In genomic region chr1:133073327-133073856, GRCm38 (mm10) we compare ENCODE assay signal across 8 mouse cellular contexts. TPM values are rescaled to one million over a fixed set of nuclear protein-coding genes. Genes with fewer than 3 reads are reported as not detected.
DNase-seq lines count a peak whose midpoint lies in the region; ATAC-seq and TF ChIP-seq lines count a peak whose summit lies in the region.

No protein-coding gene starts in this region.

- H3K4me2 ChIP-seq in embryonic facial prominence, embryonic 15.5 days (replicated peaks) = no peak overlapping the region
- H3K4me2 ChIP-seq in kidney, embryonic 14.5 days (replicated peaks; ENCODE audit: low read depth, low read length) = no peak overlapping the region
- no peak overlapping the region for H3K4me2 ChIP-seq in hindbrain, embryonic 11.5 days (replicated peaks; ENCODE audit: low read depth, low read length)

- no peaks in the 10 kb centered on the region for H3K9me3 ChIP-seq in MEL (replicated peaks; ENCODE audit: insufficient read depth, low read length)
- no peaks in the 10 kb centered on the region for H3K9me3 ChIP-seq in embryonic facial prominence, embryonic 15.5 days (replicated peaks)
- H3K9me3 ChIP-seq in kidney, embryonic 14.5 days (ENCODE audit: control insufficient read depth, low read length) = no peaks in the 10 kb centered on the region
- no peaks in the 10 kb centered on the region for H3K9me3 ChIP-seq in hindbrain, embryonic 11.5 days (ENCODE audit: control insufficient read depth, low read length)

- H3K79me2 ChIP-seq in MEL (ENCODE audit: control insufficient read depth, insufficient read depth, low read length, poor library complexity) = no peaks in the 10 kb centered on the region

- no peak for TF ChIP-seq POLR2A in MEL (IDR thresholded peaks at IDR 0.05; ENCODE audit: control insufficient read depth in 1 of 2, insufficient read depth in 1 of 2, low read depth in 1 of 2, low read length in 2 of 2, poor library complexity in 1 of 2)

- DNase-seq in MEL (ENCODE audit: low read depth, low spot score) = peak; percentile 33
- DNase-seq in hindbrain, embryonic 11.5 days (ENCODE audit: low spot score) = no peak
- no peak for DNase-seq in layer of hippocampus, postnatal 36 days
- DNase-seq in layer of hippocampus, postnatal 14 days (ENCODE audit: low spot score in 2 of 2) = no peak

- WGBS in embryonic facial prominence, embryonic 15.5 days = 52% methylated on average over 9 of the region's 9 CpGs
- 50% methylated on average over 9 of the region's 9 CpGs for WGBS in kidney, embryonic 14.5 days
- WGBS in hindbrain, embryonic 11.5 days = 62% methylated on average over 9 of the region's 9 CpGs

- no peak for TF ChIP-seq CTCF in MEL (IDR thresholded peaks at IDR 0.05 in 2 of 3, conservative IDR thresholded peaks at IDR 0.05 in 1 of 3; ENCODE audit: control insufficient read depth in 1 of 3, insufficient read depth in 1 of 3, low read depth in 2 of 3, low read length in 3 of 3, poor library complexity in 1 of 3, severe bottlenecking in 1 of 3)

- H3K36me3 ChIP-seq in MEL (ENCODE audit: control insufficient read depth in 1 of 2, insufficient read depth in 2 of 2, low read length in 2 of 2) = peaks cover 0 to 5% of the 10 kb centered on the region in 2 experiments; a peak in 2 of 4 replicates
- 0 out of 2 replicates have a peak, but pooled peaks cover 4% of the 10 kb centered on the region for H3K36me3 ChIP-seq in embryonic facial prominence, embryonic 15.5 days
- no peaks in the 10 kb centered on the region for H3K36me3 ChIP-seq in kidney, embryonic 14.5 days (ENCODE audit: control insufficient read depth, insufficient read depth, low read length)
- peaks cover 9% of the 10 kb centered on the region for H3K36me3 ChIP-seq in hindbrain, embryonic 11.5 days (ENCODE audit: control insufficient read depth, insufficient read depth, low read length)

- peak in 1 of 2 experiments; percentile 16; a peak in 1 of 4 replicates for TF ChIP-seq EP300 in MEL (IDR thresholded peaks at IDR 0.05; ENCODE audit: low read depth in 1 of 2, low read length in 2 of 2)

- H3K4me1 ChIP-seq in MEL (ENCODE audit: control insufficient read depth in 1 of 2, insufficient read depth in 2 of 2, low read length in 2 of 2) = peaks cover 0 to 13% of the 10 kb centered on the region in 2 experiments; a peak in 2 of 4 replicates
- peaks cover 55% of the 10 kb centered on the region for H3K4me1 ChIP-seq in embryonic facial prominence, embryonic 15.5 days
- peaks cover 26% of the 10 kb centered on the region for H3K4me1 ChIP-seq in kidney, embryonic 14.5 days (ENCODE audit: control insufficient read depth, insufficient read depth, low read length)
- H3K4me1 ChIP-seq in hindbrain, embryonic 11.5 days (replicated peaks; ENCODE audit: control insufficient read depth, insufficient read depth, low read length) = no peaks in the 10 kb centered on the region; the same call in 1 of the 2 replicates

- H3K9ac ChIP-seq in MEL (ENCODE audit: control insufficient read depth, low read depth, low read length, poor library complexity, severe bottlenecking) = no peak overlapping the region
- H3K9ac ChIP-seq in embryonic facial prominence, embryonic 15.5 days = no peak overlapping the region
- H3K9ac ChIP-seq in kidney, embryonic 14.5 days (ENCODE audit: low read depth, low read length) = no peak overlapping the region
- H3K9ac ChIP-seq in hindbrain, embryonic 11.5 days (ENCODE audit: low read depth, low read length) = no peak overlapping the region

- H3K27ac ChIP-seq in MEL (ENCODE audit: control insufficient read depth, low read depth, low read length) = no peak overlapping the region
- peak overlapping the region; percentile 2; the same call in 1 of the 2 replicates for H3K27ac ChIP-seq in embryonic facial prominence, embryonic 15.5 days (replicated peaks)
- peak overlapping the region; percentile 71 for H3K27ac ChIP-seq in kidney, embryonic 14.5 days (ENCODE audit: low read depth, low read length)
- no peak overlapping the region for H3K27ac ChIP-seq in hindbrain, embryonic 11.5 days (ENCODE audit: low read depth, low read length)

- ATAC-seq in embryonic facial prominence, embryonic 15.5 days (ENCODE audit: insufficient number of reproducible peaks, low FRiP score, low TSS enrichment, low read depth) = no peak
- 0 out of 2 replicates have a peak, but pooled peaks have one; percentile 37 for ATAC-seq in kidney, embryonic 14.5 days (ENCODE audit: low FRiP score, low TSS enrichment)
- ATAC-seq in megakaryocyte, adult 5-6 weeks (ENCODE audit: poor library complexity, severe bottlenecking) = peak; percentile 22; the same call in 1 of the 2 replicates
- no peak for ATAC-seq in inflammation-experienced regulatory T-cells, adult 6 months
- no peak for ATAC-seq in hindbrain, embryonic 11.5 days (ENCODE audit: low FRiP score)

- H3K27me3 ChIP-seq in MEL (ENCODE audit: control insufficient read depth in 1 of 2, insufficient read depth in 2 of 2, low read length in 2 of 2) = no peaks in the 10 kb centered on the region
- H3K27me3 ChIP-seq in embryonic facial prominence, embryonic 15.5 days = no peaks in the 10 kb centered on the region
- H3K27me3 ChIP-seq in kidney, embryonic 14.5 days (ENCODE audit: control insufficient read depth, insufficient read depth, low read length) = no peaks in the 10 kb centered on the region
- H3K27me3 ChIP-seq in hindbrain, embryonic 11.5 days (ENCODE audit: control insufficient read depth, insufficient read depth, low read length) = no peaks in the 10 kb centered on the region

- TF ChIP-seq RAD21 in MEL (IDR thresholded peaks at IDR 0.05; ENCODE audit: low read depth, low read length) = no peak

- H3K4me3 ChIP-seq in MEL (ENCODE audit: control insufficient read depth in 1 of 2, insufficient read depth in 1 of 2, low read depth in 2 of 2, low read length in 2 of 2) = no peak overlapping the region
- H3K4me3 ChIP-seq in embryonic facial prominence, embryonic 15.5 days (replicated peaks) = no peak overlapping the region
- H3K4me3 ChIP-seq in kidney, embryonic 14.5 days (ENCODE audit: low read length) = no peak overlapping the region
- no peak overlapping the region for H3K4me3 ChIP-seq in hindbrain, embryonic 11.5 days (ENCODE audit: low read depth, low read length)

TF ChIP-seq in MEL, 35 proteins besides CTCF, POLR2A, EP300 and RAD21:
- TF ChIP-seq TAL1 (IDR thresholded peaks at IDR 0.05; ENCODE audit: low read length) (peak; percentile 69), MAZ (IDR thresholded peaks at IDR 0.05; ENCODE audit: low read depth, low read length) (no peak), GATA1 (IDR thresholded peaks at IDR 0.05; ENCODE audit: low read depth, low read length) (0 out of 2 replicates have a peak, but pooled peaks have one; percentile 15)

RNA-seq across cellular contexts. Expression of gene Pik3c2b, which starts 27.9 kb away (rescaled TPM):
- 2.9 TPM in 2 replicates for total RNA-seq in MEL (2012; rRNA removed)
- polyA plus RNA-seq in MEL (2012; ENCODE audit: insufficient read depth in 1 of 2, insufficient read length in 2 of 2, low read depth in 1 of 2, low replicate concordance in 2 of 2, missing spikeins in 1 of 2) = 1 to 10 TPM in 1 of 2 experiments, not detected in 1; 3.2 TPM
- 6.2 and 8.1 TPM in 2 replicates for polyA plus RNA-seq in embryonic facial prominence, embryonic 15.5 days (2015; fragmentation: Nextera tagmentation; extraction: Ambion mirVana)
- polyA plus RNA-seq in kidney, embryonic 14.5 days (2014; fragmentation: Nextera tagmentation; extraction: Ambion mirVana) = 6.3 and 9.1 TPM in 2 replicates
- total RNA-seq in megakaryocyte, adult 5-6 weeks (2015) = 0.67 and 1.1 TPM in 2 replicates
- total RNA-seq in megakaryocyte, adult 5-6 weeks (2017) = 0.48 and 0.98 TPM in 2 replicates
- under 1 TPM; 0.36 to 0.67 (median 0.61) TPM for polyA plus RNA-seq in inflammation-experienced regulatory T-cells, adult 6 months (2017; shearing (Covaris generic))
- 15.7 and 21.2 TPM in 2 replicates for polyA plus RNA-seq in hindbrain, embryonic 11.5 days (2014; fragmentation: Nextera tagmentation; extraction: Ambion mirVana)
- 10 to 100 TPM; 14.7 to 16.2 TPM for total RNA-seq in layer of hippocampus, postnatal 36 days (2021)
- 10 to 100 TPM; 18.0 to 19.1 TPM for total RNA-seq in layer of hippocampus, postnatal 14 days (2021)

RNA-seq across cellular contexts. Expression of gene Mdm4, which starts 43.0 kb away (rescaled TPM):
- total RNA-seq in MEL (2012; rRNA removed) = 19.8 and 23.5 TPM in 2 replicates
- 10 to 100 TPM in 1 of 2 experiments, not detected in 1; 28.1 TPM for polyA plus RNA-seq in MEL (2012; ENCODE audit: insufficient read depth in 1 of 2, insufficient read length in 2 of 2, low read depth in 1 of 2, low replicate concordance in 2 of 2, missing spikeins in 1 of 2)
- polyA plus RNA-seq in embryonic facial prominence, embryonic 15.5 days (2015; fragmentation: Nextera tagmentation; extraction: Ambion mirVana) = 33.5 and 42.3 TPM in 2 replicates
- polyA plus RNA-seq in kidney, embryonic 14.5 days (2014; fragmentation: Nextera tagmentation; extraction: Ambion mirVana) = 36.0 and 57.6 TPM in 2 replicates
- total RNA-seq in megakaryocyte, adult 5-6 weeks (2015) = 66.6 and 69.0 TPM in 2 replicates
- total RNA-seq in megakaryocyte, adult 5-6 weeks (2017) = 88.5 and 97.9 TPM in 2 replicates
- 100 to 1,000 TPM in 1 of 3 experiments, 10 to 100 TPM in 2; 94.1 to 139 (median 98.6) TPM for polyA plus RNA-seq in inflammation-experienced regulatory T-cells, adult 6 months (2017; shearing (Covaris generic))
- polyA plus RNA-seq in hindbrain, embryonic 11.5 days (2014; fragmentation: Nextera tagmentation; extraction: Ambion mirVana) = 36.6 and 61.7 TPM in 2 replicates
- 100 to 1,000 TPM in 1 of 2 experiments, 10 to 100 TPM in 1; 86.0 to 101 TPM for total RNA-seq in layer of hippocampus, postnatal 36 days (2021)
- total RNA-seq in layer of hippocampus, postnatal 14 days (2021) = 10 to 100 TPM; 91.6 to 94.7 TPM

RNA-seq across cellular contexts. Expression of gene Ppp1r15b, which starts 57.6 kb away (rescaled TPM):
- total RNA-seq in MEL (2012; rRNA removed) = 53.1 and 60.9 TPM in 2 replicates
- 10 to 100 TPM in 1 of 2 experiments, not detected in 1; 56.3 TPM for polyA plus RNA-seq in MEL (2012; ENCODE audit: insufficient read depth in 1 of 2, insufficient read length in 2 of 2, low read depth in 1 of 2, low replicate concordance in 2 of 2, missing spikeins in 1 of 2)
- polyA plus RNA-seq in embryonic facial prominence, embryonic 15.5 days (2015; fragmentation: Nextera tagmentation; extraction: Ambion mirVana) = 34.8 and 35.6 TPM in 2 replicates
- 17.9 and 49.4 TPM in 2 replicates for polyA plus RNA-seq in kidney, embryonic 14.5 days (2014; fragmentation: Nextera tagmentation; extraction: Ambion mirVana)
- total RNA-seq in megakaryocyte, adult 5-6 weeks (2015) = 68.0 and 75.8 TPM in 2 replicates
- total RNA-seq in megakaryocyte, adult 5-6 weeks (2017) = 124 and 135 TPM in 2 replicates
- 10 to 100 TPM; 20.8 to 26.0 (median 23.6) TPM for polyA plus RNA-seq in inflammation-experienced regulatory T-cells, adult 6 months (2017; shearing (Covaris generic))
- 37.8 and 48.7 TPM in 2 replicates for polyA plus RNA-seq in hindbrain, embryonic 11.5 days (2014; fragmentation: Nextera tagmentation; extraction: Ambion mirVana)
- 10 to 100 TPM; 42.5 to 44.2 TPM for total RNA-seq in layer of hippocampus, postnatal 36 days (2021)
- total RNA-seq in layer of hippocampus, postnatal 14 days (2021) = 10 to 100 TPM; 45.3 to 45.9 TPM

Comparison
In these comparisons a context has a peak if more than half of its experiments do, and no peak if none do; other contexts are left out.
1. H3K27ac ChIP-seq: peak in embryonic facial prominence, embryonic 15.5 days (single experiment) and kidney, embryonic 14.5 days (single experiment); none in MEL (single experiment) and hindbrain, embryonic 11.5 days (single experiment).
2. ATAC-seq: peak in kidney, embryonic 14.5 days (single experiment) and megakaryocyte, adult 5-6 weeks (single experiment); none in embryonic facial prominence, embryonic 15.5 days (single experiment), inflammation-experienced regulatory T-cells, adult 6 months (single experiment) and hindbrain, embryonic 11.5 days (single experiment).